Mouse (Mus musculus): ENCODE results near the gene Metap2.
"Not testable (repeated sequence)": the region's sequence is repeated elsewhere in the genome, so short reads cannot be mapped to it uniquely, and the experiment has no call there.

Gene Metap2

GRCm38 (mm10) chr10:93846706-93847105, 50.2 kb downstream of the Metap2 start:
- DNase-seq (ENCODE audit: low read depth), result no peak

- DNase-seq (ENCODE audit: low read depth), result not testable (repeated sequence)
Measured at GRCm38 (mm10) chr10:93835115-93835514, 61.8 kb downstream of the Metap2 start.

- no peak for DNase-seq (ENCODE audit: low read depth)
Measured at GRCm38 (mm10) chr10:93834394-93834745, 62.5 kb downstream of the Metap2 start.

GRCm38 (mm10) chr10:93833699-93834393, 63.0 kb downstream of the Metap2 start:
- no peak for DNase-seq (ENCODE audit: low read depth)

DNA sequence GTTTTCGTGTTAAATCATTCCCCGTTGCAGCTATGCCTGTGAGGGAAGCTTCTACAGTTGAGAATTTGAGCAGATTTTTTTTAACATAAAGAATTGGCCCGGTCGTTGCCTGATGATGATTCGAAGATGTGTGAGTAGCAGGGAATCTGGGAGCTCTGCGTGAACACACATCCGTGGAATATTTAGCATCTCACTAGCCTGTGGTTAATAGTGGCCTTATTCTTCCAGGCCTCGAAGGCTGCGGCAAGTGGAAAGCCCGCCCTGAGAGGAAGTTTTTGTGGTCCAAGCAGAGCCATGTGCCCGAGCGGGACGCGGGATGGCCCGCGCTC, 63.6 kb downstream of the Metap2 start:
- DNase-seq (ENCODE audit: low read depth), result no peak

- DNase-seq (ENCODE audit: low read depth), result no peak
Measured at GRCm38 (mm10) chr10:93832811-93833210, 64.1 kb downstream of the Metap2 start.

DNA sequence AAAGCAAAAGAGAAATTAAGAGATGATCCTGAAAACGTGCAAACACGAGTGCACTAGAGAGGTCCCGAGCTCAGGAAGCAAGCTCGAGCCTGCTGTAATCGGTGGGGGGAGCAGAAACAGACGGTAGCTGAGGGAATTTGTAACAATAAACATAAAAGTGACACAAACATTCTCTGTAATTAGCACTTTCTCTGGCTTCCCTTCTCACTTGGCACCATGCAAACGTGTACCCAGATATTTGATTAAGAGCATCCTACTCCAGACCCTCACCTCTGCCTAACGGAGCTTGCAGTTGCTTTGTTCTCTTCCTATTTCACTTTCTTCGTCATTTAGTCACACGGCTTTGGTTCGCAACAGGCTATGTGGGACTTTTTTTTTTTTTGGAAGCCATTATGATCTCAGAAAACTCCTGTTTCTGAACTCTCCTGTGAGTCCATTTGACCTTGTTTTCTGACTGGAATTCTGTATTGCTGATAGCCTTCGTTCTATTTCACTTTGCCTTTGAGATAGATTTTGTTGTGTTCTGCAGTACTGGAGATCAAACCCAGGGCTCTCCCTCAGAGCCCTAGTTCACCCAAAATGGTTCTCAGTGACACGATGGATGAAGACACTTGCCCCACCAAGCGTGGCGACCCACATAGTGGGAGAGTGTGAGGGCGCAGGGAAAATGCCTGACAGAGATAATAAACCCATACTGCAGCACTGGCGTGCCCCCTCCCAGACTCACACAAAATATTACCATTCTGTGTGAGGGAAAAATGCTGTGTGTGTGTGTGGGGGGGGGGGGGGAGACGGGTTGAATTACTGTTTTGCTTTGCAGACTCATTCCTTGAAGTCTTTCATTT, 64.9 kb downstream of the Metap2 start:
- DNase-seq (ENCODE audit: low read depth), result no peak

DNA sequence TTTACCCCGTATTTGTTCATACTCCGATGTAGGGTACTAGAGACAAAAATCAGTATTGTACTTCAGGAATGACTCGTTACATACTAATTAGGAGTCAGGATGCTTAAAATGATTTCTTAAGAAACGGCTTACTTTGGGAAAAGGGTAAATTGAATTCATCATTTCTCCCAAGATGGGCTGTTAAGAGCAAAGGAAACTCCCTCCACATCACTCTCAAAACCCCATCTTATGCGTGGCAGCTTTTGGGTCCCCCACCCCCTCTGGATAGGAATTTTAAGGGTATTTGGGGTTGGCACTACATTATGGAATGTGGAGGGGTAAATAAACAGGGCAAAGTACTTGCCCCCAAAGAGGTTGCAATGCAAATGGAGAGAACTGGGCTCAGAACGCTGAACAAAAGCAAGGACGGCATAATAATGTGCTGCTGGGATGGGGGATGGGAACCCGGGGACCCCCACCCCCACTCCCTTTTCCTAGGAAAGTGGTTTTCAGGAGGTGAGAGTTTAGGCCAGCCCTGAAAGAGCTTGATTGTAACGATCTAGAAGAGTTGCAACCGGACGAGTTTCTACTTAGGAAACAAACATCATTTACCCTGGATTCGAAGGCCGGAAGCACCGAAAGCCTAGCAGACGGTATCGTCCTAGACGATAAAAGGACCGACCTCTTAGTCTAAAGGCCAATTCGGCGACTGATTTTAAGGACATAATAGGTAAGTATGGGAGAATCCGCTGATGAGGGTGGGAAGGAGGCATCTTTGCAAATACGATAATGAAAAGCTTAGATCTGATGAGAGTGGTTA, 65.8 kb downstream of the Metap2 start, which contains the start of gene Usp44:
Usp44 (plus strand) TSS at position 625 of the 799 bp plus-strand sequence.
- DNase-seq (ENCODE audit: low read depth), result no peak

DNA sequence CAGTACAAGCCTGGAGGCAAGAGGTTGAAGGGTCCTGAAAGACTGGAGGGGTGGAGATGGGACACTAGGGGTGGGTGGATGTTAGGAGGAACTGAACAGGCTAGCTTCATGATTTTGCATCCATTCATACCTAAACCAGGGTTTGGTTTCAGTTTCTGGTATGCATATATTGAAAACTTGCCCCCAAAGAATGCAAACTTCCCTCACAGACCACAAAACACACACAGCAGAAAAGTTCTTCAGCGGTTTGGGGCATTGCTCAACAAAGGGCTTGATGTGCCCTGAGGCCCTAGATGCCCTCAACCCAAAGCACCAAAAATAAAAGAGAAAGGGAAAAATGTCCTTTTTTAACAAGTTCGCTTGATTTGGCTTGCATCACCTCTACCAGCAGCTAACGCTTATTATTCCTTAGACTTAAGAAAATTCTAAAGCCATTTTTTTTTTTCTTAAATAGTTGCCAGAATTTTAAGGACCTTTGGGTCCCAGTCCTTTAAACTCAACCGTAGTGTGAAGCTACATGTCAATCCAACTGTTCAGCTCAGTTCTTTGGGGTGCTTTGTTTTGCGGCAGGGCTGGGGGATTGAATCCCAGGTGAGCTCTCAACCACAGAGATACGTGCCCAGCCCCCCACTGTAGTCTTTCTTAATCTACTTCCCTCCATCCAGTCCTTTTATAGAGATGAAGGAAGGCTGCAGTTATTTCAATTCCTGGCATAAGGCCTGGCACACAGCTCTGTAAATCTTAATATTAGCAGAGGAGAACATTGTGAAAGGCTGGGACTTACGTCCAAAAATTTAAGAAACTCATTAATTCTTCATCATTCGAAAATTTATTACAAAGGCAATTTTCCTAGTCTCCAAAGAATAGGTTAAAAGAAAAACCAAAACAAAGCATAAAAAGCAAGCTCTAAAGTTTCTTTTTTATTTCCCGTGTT, 66.7 kb downstream of the Metap2 start:
- peak; percentile 82 for DNase-seq (ENCODE audit: low read depth)

- DNase-seq (ENCODE audit: low read depth), result peak; percentile 88
Measured at GRCm38 (mm10) chr10:93818661-93819060, 78.2 kb downstream of the Metap2 start.

GRCm38 (mm10) chr10:93813755-93814154, 83.1 kb downstream of the Metap2 start:
- no peak for DNase-seq (ENCODE audit: low read depth)

GRCm38 (mm10) chr10:93812774-93813415, 84.0 kb downstream of the Metap2 start:
- DNase-seq (ENCODE audit: low read depth), result peak; percentile 60

- no peak for DNase-seq (ENCODE audit: low read depth)
Measured at GRCm38 (mm10) chr10:93812098-93812497, 84.8 kb downstream of the Metap2 start.

DNA sequence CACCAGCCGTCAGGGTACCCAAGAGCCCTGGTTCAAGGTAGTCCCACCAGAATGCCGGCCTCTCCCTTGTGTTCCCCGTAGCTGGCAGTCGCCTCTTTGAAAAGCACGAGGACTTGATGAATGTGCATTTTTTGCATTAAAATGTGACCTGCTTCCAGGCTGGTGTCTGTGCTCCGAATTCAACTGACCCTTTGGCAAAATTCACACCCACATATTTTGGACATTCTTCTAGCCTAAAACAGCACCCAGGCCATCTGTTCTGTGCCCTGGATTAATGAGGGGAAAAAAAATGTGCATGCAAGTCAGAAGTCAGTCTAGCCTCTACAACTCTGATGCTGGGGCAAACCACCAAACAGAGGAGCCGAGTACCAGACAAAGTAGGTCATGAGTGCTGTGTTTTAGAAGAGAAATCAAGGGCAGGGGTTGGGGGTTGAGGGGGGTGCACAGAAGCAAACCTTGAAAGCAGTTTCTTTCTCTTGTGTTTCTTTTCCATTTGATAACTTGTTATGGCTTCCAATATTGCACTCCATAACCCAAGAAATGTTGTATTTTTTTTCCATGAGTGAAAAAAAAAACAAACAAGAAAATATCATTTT, 86.2 kb downstream of the Metap2 start:
- DNase-seq (ENCODE audit: low read depth), result no peak

GRCm38 (mm10) chr10:93809438-93809837, 87.5 kb downstream of the Metap2 start:
- DNase-seq (ENCODE audit: low read depth), result not testable (repeated sequence)
